Mouse (Mus musculus): ENCODE measurements at regions not wholly inside any gene's neighbourhood (a gene's known extent, or its start where the extent isn't known, plus 50 kb on each side); places are given as distances from the start of the nearest gene placed in this dataset.

GRCm38 (mm10) chr13:28754207-28754606, 199.3 kb downstream of the Sox4 start:
- Histone ChIP-seq H3K9me3 (replicated peaks; ENCODE audit: low read length) (no peaks in the 10 kb centered on the region), H3K27me3 (ENCODE audit: insufficient read depth, low read length) (no peaks in the 10 kb centered on the region), H3K9ac (ENCODE audit: low read depth, low read length) (no peak overlapping the region), H3K4me1 (replicated peaks; ENCODE audit: insufficient read depth, low read length) (peaks cover 19% of the 10 kb centered on the region), H3K36me3 (ENCODE audit: insufficient read depth, low read length) (no peaks in the 10 kb centered on the region), H3K4me3 (replicated peaks; ENCODE audit: low read depth, low read length) (no peak overlapping the region), H3K27ac (no peak overlapping the region), H3K4me2 (ENCODE audit: low read length) (no peak overlapping the region)
- TF ChIP-seq CTCF (IDR thresholded peaks at IDR 0.05; ENCODE audit: low read depth), result no peak
- WGBS, result 46% methylated on average over 5 of the region's 5 CpGs
- no peak for DNase-seq (ENCODE audit: low spot score)
- no peak for ATAC-seq (replicated peaks; ENCODE audit: low FRiP score, low read depth)

- Histone ChIP-seq H3K9ac (ENCODE audit: low read depth, low read length) (no peak overlapping the region), H3K4me2 (ENCODE audit: low read length) (no peak overlapping the region), H3K27ac (no peak overlapping the region), H3K4me3 (replicated peaks; ENCODE audit: low read depth, low read length) (no peak overlapping the region), H3K9me3 (replicated peaks; ENCODE audit: low read length) (no peaks in the 10 kb centered on the region), H3K4me1 (replicated peaks; ENCODE audit: insufficient read depth, low read length) (0 out of 2 replicates have a peak, but pooled peaks cover 4% of the 10 kb centered on the region), H3K27me3 (ENCODE audit: insufficient read depth, low read length) (no peaks in the 10 kb centered on the region), H3K36me3 (ENCODE audit: insufficient read depth, low read length) (no peaks in the 10 kb centered on the region)
- WGBS, result 73% methylated on average over 11 of the region's 11 CpGs
- TF ChIP-seq CTCF (IDR thresholded peaks at IDR 0.05; ENCODE audit: low read depth), result no peak
- no peak for ATAC-seq (replicated peaks; ENCODE audit: low FRiP score, low read depth)
- DNase-seq (ENCODE audit: low spot score), result no peak
These were observed 202.4 kb downstream of the Sox4 start for GRCm38 (mm10) chr13:28750949-28751692.

GRCm38 (mm10) chr13:28740158-28740670, 213.3 kb downstream of the Sox4 start:
- Histone ChIP-seq H3K27me3 (ENCODE audit: insufficient read depth, low read length) (no peaks in the 10 kb centered on the region), H3K9ac (ENCODE audit: low read depth, low read length) (no peak overlapping the region), H3K27ac (no peak overlapping the region), H3K4me2 (ENCODE audit: low read length) (no peak overlapping the region), H3K36me3 (ENCODE audit: insufficient read depth, low read length) (no peaks in the 10 kb centered on the region), H3K4me1 (replicated peaks; ENCODE audit: insufficient read depth, low read length) (peaks cover 9% of the 10 kb centered on the region; the same call in 1 of the 2 replicates), H3K9me3 (replicated peaks; ENCODE audit: low read length) (no peaks in the 10 kb centered on the region), H3K4me3 (replicated peaks; ENCODE audit: low read depth, low read length) (no peak overlapping the region)
- 47% methylated on average over 7 of the region's 7 CpGs for WGBS
- TF ChIP-seq CTCF (IDR thresholded peaks at IDR 0.05; ENCODE audit: low read depth), result no peak
- ATAC-seq (replicated peaks; ENCODE audit: low FRiP score, low read depth) (no peak), DNase-seq (ENCODE audit: low spot score) (no peak)

GRCm38 (mm10) chr13:28738160-28739100, 215.1 kb downstream of the Sox4 start:
- DNase-seq (ENCODE audit: low spot score) (no peak), ATAC-seq (replicated peaks; ENCODE audit: low FRiP score, low read depth) (no peak)
- Histone ChIP-seq H3K27ac (0 out of 2 replicates have a peak overlapping the region, but pooled peaks have one; percentile 6), H3K4me3 (replicated peaks; ENCODE audit: low read depth, low read length) (no peak overlapping the region), H3K4me2 (ENCODE audit: low read length) (no peak overlapping the region), H3K9ac (ENCODE audit: low read depth, low read length) (no peak overlapping the region), H3K36me3 (ENCODE audit: insufficient read depth, low read length) (no peaks in the 10 kb centered on the region), H3K4me1 (replicated peaks; ENCODE audit: insufficient read depth, low read length) (peaks cover 9% of the 10 kb centered on the region; the same call in 1 of the 2 replicates), H3K27me3 (ENCODE audit: insufficient read depth, low read length) (no peaks in the 10 kb centered on the region), H3K9me3 (replicated peaks; ENCODE audit: low read length) (no peaks in the 10 kb centered on the region)
- WGBS, result 57% methylated on average over 8 of the region's 8 CpGs
- no peak for TF ChIP-seq CTCF (IDR thresholded peaks at IDR 0.05; ENCODE audit: low read depth)

GRCm38 (mm10) chr13:28732475-28732874, 221.0 kb downstream of the Sox4 start:
- Histone ChIP-seq H3K4me2 (ENCODE audit: low read length) (no peak overlapping the region), H3K9ac (ENCODE audit: low read depth, low read length) (no peak overlapping the region), H3K4me1 (replicated peaks; ENCODE audit: insufficient read depth, low read length) (no peaks in the 10 kb centered on the region), H3K4me3 (replicated peaks; ENCODE audit: low read depth, low read length) (no peak overlapping the region), H3K27me3 (ENCODE audit: insufficient read depth, low read length) (no peaks in the 10 kb centered on the region), H3K9me3 (replicated peaks; ENCODE audit: low read length) (no peaks in the 10 kb centered on the region), H3K27ac (no peak overlapping the region), H3K36me3 (ENCODE audit: insufficient read depth, low read length) (no peaks in the 10 kb centered on the region)
- TF ChIP-seq CTCF (IDR thresholded peaks at IDR 0.05; ENCODE audit: low read depth), result no peak
- ATAC-seq (replicated peaks; ENCODE audit: low FRiP score, low read depth), result no peak
- DNase-seq (ENCODE audit: low spot score), result peak; percentile 72
- WGBS, result 59% methylated on average over 1 of the region's 1 CpGs

- Histone ChIP-seq H3K4me2 (ENCODE audit: low read length) (no peak overlapping the region), H3K9me3 (replicated peaks; ENCODE audit: low read length) (no peaks in the 10 kb centered on the region), H3K4me1 (replicated peaks; ENCODE audit: insufficient read depth, low read length) (no peaks in the 10 kb centered on the region), H3K27ac (no peak overlapping the region), H3K36me3 (ENCODE audit: insufficient read depth, low read length) (no peaks in the 10 kb centered on the region), H3K27me3 (ENCODE audit: insufficient read depth, low read length) (no peaks in the 10 kb centered on the region), H3K9ac (ENCODE audit: low read depth, low read length) (no peak overlapping the region), H3K4me3 (replicated peaks; ENCODE audit: low read depth, low read length) (no peak overlapping the region)
- WGBS, result 60% methylated on average over 3 of the region's 3 CpGs
- no peak for DNase-seq (ENCODE audit: low spot score)
- no peak for TF ChIP-seq CTCF (IDR thresholded peaks at IDR 0.05; ENCODE audit: low read depth)
- no peak for ATAC-seq (replicated peaks; ENCODE audit: low FRiP score, low read depth)
These were observed 221.5 kb downstream of the Sox4 start for GRCm38 (mm10) chr13:28732036-28732435.
